Mouse (Mus musculus): ENCODE measurements around the gene Shank2. TPM values are rescaled to one million over a fixed set of nuclear protein-coding genes. Genes with fewer than 3 reads are reported as not detected.

Shank2 gene
- total and polyA plus RNA-seq, 2 experiments from 2014 or later = 9.3 to 32.6 TPM

DNA sequence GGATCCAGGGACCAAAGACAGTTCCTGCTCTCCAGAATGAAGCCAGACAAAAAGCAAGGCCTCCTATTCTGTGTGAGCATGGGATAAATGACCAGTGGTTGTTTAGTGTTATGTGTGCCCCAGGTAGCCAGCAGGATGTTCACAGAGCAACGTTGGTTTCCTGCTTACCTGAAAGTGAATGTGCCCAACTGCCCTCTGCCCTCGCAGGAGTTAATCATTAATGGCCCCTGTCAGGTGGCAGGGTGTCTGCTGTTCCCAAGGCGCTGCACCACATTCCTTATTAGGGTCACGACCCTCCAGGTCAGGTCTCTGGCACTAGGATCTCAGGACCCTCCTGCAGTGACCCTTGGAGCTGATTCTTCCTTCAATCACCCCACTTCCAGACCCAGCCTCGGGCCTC lies 21.0 kb downstream of the Shank2 start:
- Histone ChIP-seq H3K4me3 (ENCODE audit: low read depth, low read length) (no peak overlapping the region), H3K9me3 (ENCODE audit: low read length) (no peaks in the 10 kb centered on the region), H3K36me3 (ENCODE audit: insufficient read depth, low read length) (no peaks in the 10 kb centered on the region), H3K4me1 (ENCODE audit: insufficient read depth, low read length) (no peaks in the 10 kb centered on the region), H3K27me3 (ENCODE audit: insufficient read depth, low read length) (no peaks in the 10 kb centered on the region), H3K27ac (ENCODE audit: low read depth, low read length) (no peak overlapping the region), H3K9ac (replicated peaks; ENCODE audit: low read length, poor library complexity, severe bottlenecking) (no peak overlapping the region), H3K4me2 (ENCODE audit: low read depth, low read length, poor library complexity, severe bottlenecking) (no peak overlapping the region)
- no peak for TF ChIP-seq CTCF (IDR thresholded peaks at IDR 0.05)
- ATAC-seq (ENCODE audit: low FRiP score) (no peak), DNase-seq (ENCODE audit: low spot score) (no peak)
- WGBS = 65% methylated on average over 5 of the region's 5 CpGs

DNA sequence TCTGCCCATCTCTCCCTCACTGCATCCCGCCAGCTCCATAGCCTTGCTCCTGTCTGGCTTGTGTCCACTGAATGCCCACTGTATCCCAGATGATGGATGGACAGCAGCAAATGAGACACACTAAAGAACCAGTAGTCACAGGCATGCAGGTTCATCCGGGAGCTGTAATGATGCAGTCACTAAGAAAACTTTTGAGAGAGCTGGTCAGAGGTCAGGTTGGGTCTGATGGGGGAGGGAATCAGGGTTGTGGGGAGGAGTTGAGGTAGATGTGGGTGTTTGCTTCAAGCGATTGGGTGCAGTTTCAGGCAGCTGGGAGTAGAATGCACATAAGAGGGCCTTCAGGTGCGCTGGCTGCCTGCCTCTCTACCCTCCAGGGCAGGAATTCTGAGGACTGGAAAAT lies 21.8 kb downstream of the Shank2 start:
- Histone ChIP-seq H3K9ac (replicated peaks; ENCODE audit: low read length, poor library complexity, severe bottlenecking) (no peak overlapping the region), H3K4me3 (ENCODE audit: low read depth, low read length) (no peak overlapping the region), H3K9me3 (ENCODE audit: low read length) (no peaks in the 10 kb centered on the region), H3K4me1 (ENCODE audit: insufficient read depth, low read length) (no peaks in the 10 kb centered on the region), H3K27me3 (ENCODE audit: insufficient read depth, low read length) (no peaks in the 10 kb centered on the region), H3K4me2 (ENCODE audit: low read depth, low read length, poor library complexity, severe bottlenecking) (no peak overlapping the region), H3K36me3 (ENCODE audit: insufficient read depth, low read length) (no peaks in the 10 kb centered on the region), H3K27ac (ENCODE audit: low read depth, low read length) (no peak overlapping the region)
- no peak for TF ChIP-seq CTCF (IDR thresholded peaks at IDR 0.05)
- ATAC-seq (ENCODE audit: low FRiP score) = no peak
- 77% methylated on average over 4 of the region's 4 CpGs for WGBS
- no peak for DNase-seq (ENCODE audit: low spot score)

DNA sequence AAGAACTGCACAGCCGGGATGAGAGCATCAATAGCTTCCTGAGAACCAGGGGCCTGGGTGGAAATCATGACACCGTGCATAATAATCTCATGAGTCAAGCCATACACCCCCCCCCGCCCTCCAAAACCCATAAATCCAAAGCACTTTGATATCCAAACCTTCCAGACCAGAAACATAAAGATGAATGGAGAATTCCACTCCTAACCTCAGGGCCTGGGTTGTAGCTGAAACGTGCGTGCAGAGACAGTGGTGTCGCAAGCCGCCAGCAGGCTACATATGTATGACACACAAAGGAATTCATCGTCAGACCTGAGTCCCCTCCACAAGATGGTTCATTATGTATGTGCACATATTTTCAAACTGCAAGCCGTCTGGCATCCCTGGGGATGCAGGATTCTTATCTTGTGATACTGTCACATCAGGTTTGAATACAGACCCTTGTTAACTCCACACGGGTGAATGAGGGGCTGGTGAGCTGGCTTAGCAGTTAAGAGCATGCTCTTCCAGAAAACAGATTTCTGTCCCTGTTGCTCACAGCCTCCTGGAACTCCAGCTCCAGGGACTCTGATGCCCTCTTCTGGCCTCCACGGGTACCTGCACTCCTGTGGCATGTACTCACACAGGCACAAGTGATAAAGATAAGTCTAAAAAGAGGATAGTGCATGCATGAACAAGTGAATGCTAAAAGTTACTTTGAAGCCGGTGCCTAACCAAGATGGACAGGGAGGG lies 24.5 kb downstream of the Shank2 start:
- H3K27me3 ChIP-seq (ENCODE audit: insufficient read depth, low read length) = no peaks in the 10 kb centered on the region
- H3K27ac ChIP-seq (ENCODE audit: low read depth, low read length) = no peak overlapping the region
- no peak overlapping the region for H3K9ac ChIP-seq (replicated peaks; ENCODE audit: low read length, poor library complexity, severe bottlenecking)
- H3K9me3 ChIP-seq (ENCODE audit: low read length) = no peaks in the 10 kb centered on the region
- H3K4me3 ChIP-seq (ENCODE audit: low read depth, low read length) = no peak overlapping the region
- no peak overlapping the region for H3K4me2 ChIP-seq (ENCODE audit: low read depth, low read length, poor library complexity, severe bottlenecking)
- no peak for ATAC-seq (ENCODE audit: low FRiP score)
- TF ChIP-seq CTCF (IDR thresholded peaks at IDR 0.05) = peak; percentile 23; the same call in 1 of the 2 replicates
- no peak for DNase-seq (ENCODE audit: low spot score)
- H3K36me3 ChIP-seq (ENCODE audit: insufficient read depth, low read length) = no peaks in the 10 kb centered on the region
- no peaks in the 10 kb centered on the region for H3K4me1 ChIP-seq (ENCODE audit: insufficient read depth, low read length)
- 80% methylated on average over 12 of the region's 12 CpGs for WGBS

DNA sequence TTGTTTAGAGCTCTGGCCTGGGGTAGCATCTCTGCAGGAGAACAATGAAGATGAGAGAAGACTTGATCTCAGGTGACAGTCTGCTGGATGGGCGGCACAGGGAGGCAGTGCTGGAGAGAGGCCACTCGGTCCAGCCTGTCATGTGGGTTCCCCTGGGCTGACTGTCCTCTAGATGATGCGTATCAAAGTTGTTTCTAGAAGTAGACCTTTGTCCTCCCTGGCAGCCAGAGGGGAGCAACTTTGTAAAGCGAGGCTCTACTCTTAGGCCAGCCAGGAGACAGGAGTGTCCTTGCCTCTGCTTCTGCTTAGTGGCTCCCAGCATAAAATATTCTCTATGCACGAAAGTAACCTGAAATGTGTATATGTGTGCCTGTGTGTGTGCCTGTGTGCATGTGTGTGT lies 27.5 kb downstream of the Shank2 start:
- H3K27me3 ChIP-seq (ENCODE audit: insufficient read depth, low read length) = no peaks in the 10 kb centered on the region
- no peak overlapping the region for H3K9ac ChIP-seq (replicated peaks; ENCODE audit: low read length, poor library complexity, severe bottlenecking)
- H3K4me2 ChIP-seq (ENCODE audit: low read depth, low read length, poor library complexity, severe bottlenecking) = no peak overlapping the region
- WGBS = 58% methylated on average over 5 of the region's 5 CpGs
- no peak overlapping the region for H3K4me3 ChIP-seq (ENCODE audit: low read depth, low read length)
- DNase-seq (ENCODE audit: low spot score) (no peak), ATAC-seq (ENCODE audit: low FRiP score) (no peak)
- TF ChIP-seq CTCF (IDR thresholded peaks at IDR 0.05) = no peak
- no peak overlapping the region for H3K27ac ChIP-seq (ENCODE audit: low read depth, low read length)
- H3K9me3 ChIP-seq (ENCODE audit: low read length) = no peaks in the 10 kb centered on the region
- no peaks in the 10 kb centered on the region for H3K4me1 ChIP-seq (ENCODE audit: insufficient read depth, low read length)
- no peaks in the 10 kb centered on the region for H3K36me3 ChIP-seq (ENCODE audit: insufficient read depth, low read length)

DNA sequence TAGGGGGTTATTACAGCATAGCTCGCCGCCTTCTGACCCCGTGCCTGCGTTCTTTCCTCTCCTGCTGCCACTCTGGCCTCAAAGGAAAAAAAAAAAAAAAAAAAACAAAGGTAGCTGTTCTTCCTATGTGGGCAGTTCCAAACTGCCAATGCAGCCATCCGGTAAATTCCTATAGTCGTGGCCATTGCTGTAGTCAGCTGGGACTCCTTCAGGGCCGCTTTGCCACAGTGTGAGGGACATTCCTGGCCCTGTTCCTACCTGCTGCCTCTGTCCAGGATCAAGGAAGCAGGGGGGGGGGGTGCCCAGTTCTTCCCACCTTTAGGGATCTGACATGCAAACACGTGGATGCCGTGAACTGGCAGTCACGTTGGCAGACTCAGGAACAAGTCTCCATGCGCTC lies 29.1 kb downstream of the Shank2 start:
- Histone ChIP-seq H3K9ac (replicated peaks; ENCODE audit: low read length, poor library complexity, severe bottlenecking) (no peak overlapping the region), H3K4me2 (ENCODE audit: low read depth, low read length, poor library complexity, severe bottlenecking) (no peak overlapping the region), H3K4me1 (ENCODE audit: insufficient read depth, low read length) (no peaks in the 10 kb centered on the region), H3K27me3 (ENCODE audit: insufficient read depth, low read length) (no peaks in the 10 kb centered on the region), H3K9me3 (ENCODE audit: low read length) (no peaks in the 10 kb centered on the region), H3K27ac (ENCODE audit: low read depth, low read length) (no peak overlapping the region), H3K36me3 (ENCODE audit: insufficient read depth, low read length) (no peaks in the 10 kb centered on the region), H3K4me3 (ENCODE audit: low read depth, low read length) (no peak overlapping the region)
- DNase-seq (ENCODE audit: low spot score) = no peak
- no peak for ATAC-seq (ENCODE audit: low FRiP score)
- 63% methylated on average over 11 of the region's 11 CpGs for WGBS
- TF ChIP-seq CTCF (IDR thresholded peaks at IDR 0.05) = no peak

DNA sequence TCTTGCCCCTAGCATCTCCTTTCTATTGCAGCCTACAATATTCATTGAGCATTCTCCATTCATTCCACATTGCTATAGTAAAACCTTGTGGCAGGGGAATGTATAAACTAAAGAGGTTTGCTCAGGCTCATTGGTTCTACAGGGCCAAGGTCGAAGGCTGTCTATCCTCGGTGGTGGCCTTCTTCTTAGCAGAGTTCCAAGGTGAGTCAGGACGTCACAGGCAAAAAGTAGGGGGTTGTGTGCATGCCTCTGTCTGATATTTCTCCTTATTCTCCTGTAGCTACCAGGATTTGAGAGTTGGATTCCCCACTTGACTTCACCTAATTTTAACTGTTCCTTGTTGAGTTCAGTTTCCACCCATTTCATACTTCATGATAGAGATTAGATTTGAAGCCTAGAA lies 29.9 kb downstream of the Shank2 start:
- 95% methylated on average over 3 of the region's 3 CpGs for WGBS
- Histone ChIP-seq H3K4me2 (ENCODE audit: low read depth, low read length, poor library complexity, severe bottlenecking) (no peak overlapping the region), H3K36me3 (ENCODE audit: insufficient read depth, low read length) (no peaks in the 10 kb centered on the region), H3K27ac (ENCODE audit: low read depth, low read length) (no peak overlapping the region), H3K9me3 (ENCODE audit: low read length) (no peaks in the 10 kb centered on the region), H3K9ac (replicated peaks; ENCODE audit: low read length, poor library complexity, severe bottlenecking) (no peak overlapping the region), H3K27me3 (ENCODE audit: insufficient read depth, low read length) (no peaks in the 10 kb centered on the region), H3K4me1 (ENCODE audit: insufficient read depth, low read length) (no peaks in the 10 kb centered on the region), H3K4me3 (ENCODE audit: low read depth, low read length) (no peak overlapping the region)
- DNase-seq (ENCODE audit: low spot score) = no peak
- no peak for TF ChIP-seq CTCF (IDR thresholded peaks at IDR 0.05)
- ATAC-seq (ENCODE audit: low FRiP score) = no peak
